Mouse (Mus musculus) forelimb bud, embryonic 11.5 days (tissue): ENCODE data around the gene Vmn1r131.
"Not testable (repeated sequence)": the region's sequence is repeated elsewhere in the genome, so short reads cannot be mapped to it uniquely, and the experiment has no call there.

Experiments used
- DNase-seq: peaks from one replicate; pipeline ENCODE4 v3.0.0-alpha.2; 2012; ENCODE audit warnings: low read depth, low spot score

The Vmn1r131 gene

DNA sequence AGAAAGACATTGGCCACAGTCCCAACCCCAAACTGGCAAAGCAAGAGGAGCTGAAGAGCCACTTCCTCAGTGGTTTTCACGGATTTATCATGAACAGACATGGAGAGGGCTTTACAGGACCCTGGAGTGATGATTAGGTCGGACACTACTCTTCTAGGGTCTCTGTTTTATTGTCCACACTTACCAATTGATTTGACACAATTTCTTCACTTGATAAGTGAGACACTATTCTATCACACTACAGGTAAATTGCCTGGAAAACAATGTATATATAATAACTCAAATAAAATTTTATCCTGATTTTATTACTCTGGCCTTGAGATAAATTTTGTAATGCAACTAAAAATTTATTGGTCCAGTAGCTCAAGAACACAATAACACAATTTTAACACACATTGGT lies at the start of gene Vmn1r131:
Vmn1r131 (minus strand) TSS at position 101 of the 400 bp plus-strand sequence.
- DNase-seq: not testable (repeated sequence)

GRCm38 (mm10) chr7:21511480-21511879 lies 34.4 kb downstream of the Vmn1r131 start, which contains the start of gene Vmn1r130:
Gene Vmn1r130, plus strand, starts transcription at chr7:21511780.
- DNase-seq: not testable (repeated sequence)
